Mouse (Mus musculus): ENCODE results near the gene Sergef.

DNA sequence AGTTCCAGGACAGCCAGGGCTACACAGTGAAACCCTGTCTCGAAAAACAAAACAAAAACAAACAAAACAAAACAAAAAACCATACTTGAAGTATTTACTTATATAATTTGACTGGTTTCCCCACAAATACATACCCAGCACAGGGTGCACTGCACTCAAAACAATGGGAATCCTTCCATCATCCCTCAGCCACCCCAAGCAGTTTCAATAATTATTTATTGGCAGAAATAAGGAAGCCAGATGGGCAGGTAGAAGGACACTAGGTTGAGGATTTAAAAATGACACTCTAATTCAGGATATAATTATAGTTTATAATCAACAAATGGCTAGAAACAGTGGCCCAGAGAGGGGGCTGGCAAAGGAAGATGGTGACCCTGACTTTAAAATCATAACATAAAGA, 99.0 kb downstream of the Sergef start:
- TF ChIP-seq CTCF (IDR thresholded peaks at IDR 0.05; ENCODE audit: insufficient read depth, low read depth, low read length) (no peak), POLR2A (IDR thresholded peaks at IDR 0.05; ENCODE audit: insufficient read depth, low read depth, low read length) (no peak)

Data from olfactory bulb, adult 2 months (tissue).